Mouse (Mus musculus) heart, embryonic 10.5 days (tissue): ENCODE measurements around the gene Ctnnbl1. TPM values are rescaled to one million over a fixed set of nuclear protein-coding genes. Genes with fewer than 3 reads are reported as not detected.

Experiments used
- DNase-seq: peaks from one replicate; pipeline ENCODE4 v3.0.0-alpha.2; 2017; ENCODE audit warnings: low spot score
- H3K27ac ChIP-seq: fragments of 300-500 bp; sonication (generic); 2 replicates; pipeline ENCODE4 v1.5.1; 2016; ENCODE audit warnings: mild to moderate bottlenecking
- H3K27me3 ChIP-seq: fragments of 300-500 bp; sonication (generic); 2 replicates; pipeline ENCODE4 v1.6.1; 2016; ENCODE audit warnings: mild to moderate bottlenecking; ENCODE audit not compliant: poor library complexity, insufficient read depth, severe bottlenecking
- H3K36me3 ChIP-seq: fragments of 300-500 bp; sonication (generic); 2 replicates; pipeline ENCODE4 v1.6.1; 2016; ENCODE audit warnings: mild to moderate bottlenecking, moderate library complexity
- H3K4me1 ChIP-seq: fragments of 300-500 bp; sonication (generic); 2 replicates; pipeline ENCODE4 v1.6.1; 2016; ENCODE audit warnings: mild to moderate bottlenecking
- H3K4me3 ChIP-seq: fragments of 300-500 bp; sonication (generic); 2 replicates; pipeline ENCODE4 v1.5.1; 2016; ENCODE audit warnings: mild to moderate bottlenecking, moderate library complexity
- H3K9me3 ChIP-seq: fragments of 300-500 bp; sonication (generic); 2 replicates; pipeline ENCODE4 v1.6.1; 2016; ENCODE audit warnings: mild to moderate bottlenecking, moderate library complexity
- WGBS: fragments of 180-500 bp; shearing (Covaris S2); methylation state at CpG from one replicate; pipeline ENCODE4 v1.1.7; 2016; 5-methylcytosine and 5-hydroxymethylcytosine counted together
- polyA plus RNA-seq: library from polyadenylated mRNA; unstranded; fragments of >200 nt; fragmentation: Nextera tagmentation; extraction: Ambion mirVana; gene quantifications from 2 replicates; pipeline ENCODE4 v1.2.1, GENCODE M21; 2016

The Ctnnbl1 gene
- polyA plus RNA-seq, 1 experiment from 2014 or later = 59.1 TPM

GRCm38 (mm10) chr2:157924504-157924903 lies 187.3 kb downstream of the Ctnnbl1 start:
- no peaks in the 10 kb centered on the region for H3K36me3 ChIP-seq
- DNase-seq = no peak
- WGBS = 65% methylated on average over 5 of the region's 5 CpGs
- peaks cover 94% of the 10 kb centered on the region for H3K27me3 ChIP-seq
- no peaks in the 10 kb centered on the region for H3K9me3 ChIP-seq
- peaks cover 26% of the 10 kb centered on the region for H3K4me1 ChIP-seq
- no peak overlapping the region for H3K27ac ChIP-seq
- H3K4me3 ChIP-seq = no peak overlapping the region

GRCm38 (mm10) chr2:157926502-157926901 lies 189.3 kb downstream of the Ctnnbl1 start:
- H3K36me3 ChIP-seq = no peaks in the 10 kb centered on the region
- peaks cover 29% of the 10 kb centered on the region for H3K4me1 ChIP-seq
- 81% methylated on average over 7 of the region's 7 CpGs for WGBS
- no peak for DNase-seq
- H3K9me3 ChIP-seq = no peaks in the 10 kb centered on the region
- no peak overlapping the region for H3K4me3 ChIP-seq
- H3K27me3 ChIP-seq = peaks cover 92% of the 10 kb centered on the region
- no peak overlapping the region for H3K27ac ChIP-seq

GRCm38 (mm10) chr2:157926927-157927326 lies 189.7 kb downstream of the Ctnnbl1 start:
- H3K27ac ChIP-seq = no peak overlapping the region
- 70% methylated on average over 3 of the region's 3 CpGs for WGBS
- no peak overlapping the region for H3K4me3 ChIP-seq

DNA sequence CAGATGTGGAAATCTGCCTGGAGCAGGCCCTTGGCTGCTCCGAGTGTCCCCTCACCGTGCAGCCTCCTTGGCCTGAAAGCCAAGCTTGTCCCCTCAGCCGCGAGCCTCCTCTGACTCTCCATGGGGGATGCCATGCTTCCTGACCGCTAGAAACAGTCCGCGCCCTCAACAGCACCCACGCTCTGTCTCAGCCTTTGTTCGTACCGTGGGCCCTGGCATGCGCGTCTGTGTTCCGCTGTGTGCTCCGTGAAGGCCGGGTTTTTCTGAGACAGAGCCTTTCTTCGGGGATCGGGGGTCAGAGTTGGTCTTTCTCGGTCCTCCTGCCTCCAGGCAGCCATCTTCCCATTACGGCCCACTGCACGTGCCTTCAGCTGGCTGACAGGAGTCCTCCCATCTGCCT lies 190.2 kb downstream of the Ctnnbl1 start:
- H3K27me3 ChIP-seq = peaks cover 84% of the 10 kb centered on the region
- no peak for DNase-seq
- 52% methylated on average over 20 of the region's 20 CpGs for WGBS

More at GRCm38 (mm10) chr2:157926927-157927326, 189.7 kb downstream of the Ctnnbl1 start:
- H3K36me3 ChIP-seq = no peaks in the 10 kb centered on the region
- H3K27me3 ChIP-seq = peaks cover 87% of the 10 kb centered on the region
- H3K9me3 ChIP-seq = no peaks in the 10 kb centered on the region
- H3K4me1 ChIP-seq = peaks cover 25% of the 10 kb centered on the region
- no peak for DNase-seq

GRCm38 (mm10) chr2:157927815-157928214 lies 190.6 kb downstream of the Ctnnbl1 start:
- 20% methylated on average over 2 of the region's 2 CpGs for WGBS
- H3K9me3 ChIP-seq = no peaks in the 10 kb centered on the region
- H3K36me3 ChIP-seq = no peaks in the 10 kb centered on the region
- no peak overlapping the region for H3K27ac ChIP-seq
- H3K27me3 ChIP-seq = peaks cover 80% of the 10 kb centered on the region
- peaks cover 23% of the 10 kb centered on the region for H3K4me1 ChIP-seq
- no peak overlapping the region for H3K4me3 ChIP-seq
- no peak for DNase-seq

More for the DNA sequence above, 190.2 kb downstream of the Ctnnbl1 start:
- no peaks in the 10 kb centered on the region for H3K36me3 ChIP-seq
- peaks cover 25% of the 10 kb centered on the region for H3K4me1 ChIP-seq
- H3K4me3 ChIP-seq = no peak overlapping the region
- H3K27ac ChIP-seq = no peak overlapping the region
- no peaks in the 10 kb centered on the region for H3K9me3 ChIP-seq

GRCm38 (mm10) chr2:157932655-157933054 lies 195.5 kb downstream of the Ctnnbl1 start:
- Histone ChIP-seq H3K4me3 (no peak overlapping the region), H3K27me3 (peaks cover 63% of the 10 kb centered on the region), H3K4me1 (peaks cover 23% of the 10 kb centered on the region), H3K9me3 (no peaks in the 10 kb centered on the region), H3K36me3 (no peaks in the 10 kb centered on the region), H3K27ac (no peak overlapping the region)
- DNase-seq = no peak
- 70% methylated on average over 4 of the region's 4 CpGs for WGBS

DNA sequence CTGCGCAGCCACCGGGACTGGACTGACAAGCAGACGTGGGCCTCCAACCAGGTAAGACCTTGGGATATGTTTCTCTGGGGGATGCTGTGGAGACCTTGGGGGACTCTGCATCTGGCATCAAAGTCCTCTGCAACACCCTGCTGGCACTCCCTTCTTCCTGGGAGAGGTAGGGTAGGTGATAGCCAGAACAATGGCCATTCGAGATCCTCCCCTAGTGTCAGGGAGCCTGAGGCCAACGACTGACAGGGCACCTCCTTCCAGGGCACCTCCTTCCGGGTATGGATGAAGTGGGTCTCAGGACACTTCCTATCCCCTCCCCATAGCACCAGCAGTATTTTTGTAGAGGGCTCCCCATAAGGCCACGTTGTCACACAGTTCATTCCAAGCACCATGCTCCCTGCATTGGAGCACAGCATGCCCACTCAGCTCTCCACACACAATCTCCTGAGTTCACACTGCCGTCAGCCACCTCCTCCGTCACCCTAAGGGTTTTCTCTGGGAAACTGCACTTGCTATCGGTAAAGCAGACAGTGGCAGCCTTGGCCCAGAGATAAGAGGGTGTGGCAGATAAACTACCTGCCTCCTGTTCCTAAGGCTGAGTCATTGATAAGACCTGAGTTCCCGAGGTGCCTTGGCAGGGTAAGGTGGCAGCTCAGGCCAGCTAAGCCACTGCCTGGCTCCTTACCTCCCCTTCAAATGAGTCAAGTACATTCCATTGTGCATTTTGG lies 198.4 kb downstream of the Ctnnbl1 start:
- no peak for DNase-seq
- H3K9me3 ChIP-seq = no peaks in the 10 kb centered on the region
- no peak overlapping the region for H3K4me3 ChIP-seq
- peaks cover 65% of the 10 kb centered on the region for H3K27me3 ChIP-seq
- H3K4me1 ChIP-seq = peaks cover 19% of the 10 kb centered on the region
- H3K27ac ChIP-seq = no peak overlapping the region
- H3K36me3 ChIP-seq = no peaks in the 10 kb centered on the region
- 50% methylated on average over 11 of the region's 11 CpGs for WGBS

GRCm38 (mm10) chr2:157936676-157937075 lies 199.5 kb downstream of the Ctnnbl1 start:
- H3K27me3 ChIP-seq = peaks cover 70% of the 10 kb centered on the region
- no peak overlapping the region for H3K4me3 ChIP-seq
- H3K36me3 ChIP-seq = no peaks in the 10 kb centered on the region
- H3K9me3 ChIP-seq = no peaks in the 10 kb centered on the region
- no peak for DNase-seq
- peaks cover 30% of the 10 kb centered on the region for H3K4me1 ChIP-seq
- no peak overlapping the region for H3K27ac ChIP-seq
- 76% methylated on average over 4 of the region's 4 CpGs for WGBS

DNA sequence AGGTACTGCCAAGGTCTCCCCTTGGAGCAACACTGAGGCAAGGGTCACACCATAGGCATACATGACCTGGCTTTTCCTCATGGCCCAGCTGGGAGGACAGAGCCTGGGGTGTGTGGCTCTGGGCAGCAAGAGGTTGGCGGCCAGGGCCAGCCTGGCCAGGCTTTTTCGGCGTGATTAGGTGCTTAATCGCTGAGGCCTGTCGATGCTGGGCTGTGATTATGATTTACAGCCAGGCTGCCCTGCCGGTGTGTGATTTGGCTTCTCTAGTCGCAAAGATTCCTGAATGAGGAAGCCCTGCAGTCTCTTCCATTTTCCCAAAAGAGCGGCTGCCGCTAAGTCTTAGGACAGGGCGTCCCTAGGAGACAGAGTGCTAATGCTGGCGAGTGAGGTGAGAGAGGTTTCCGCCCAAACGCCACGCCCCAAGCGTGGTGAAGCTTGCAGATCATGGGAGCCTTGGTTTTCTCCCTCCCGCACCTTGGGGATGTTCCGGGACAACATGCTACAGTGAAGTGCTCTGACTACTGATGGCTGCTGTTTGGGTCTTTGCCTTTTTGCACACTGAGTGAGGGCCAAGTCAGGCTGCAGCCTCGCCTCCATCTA lies 203.5 kb downstream of the Ctnnbl1 start:
- no peak for DNase-seq
- Histone ChIP-seq H3K4me1 (peaks cover 34% of the 10 kb centered on the region), H3K4me3 (peak overlapping the region; percentile 52), H3K27me3 (peaks cover 73% of the 10 kb centered on the region), H3K27ac (no peak overlapping the region), H3K9me3 (no peaks in the 10 kb centered on the region), H3K36me3 (no peaks in the 10 kb centered on the region)
- WGBS = 3% methylated on average over 18 of the region's 18 CpGs

Other genes with a start within 250 kb of the Ctnnbl1 start
- 253 and 592 TPM in 2 replicates for gene Nnat, start 177.3 kb upstream of the Ctnnbl1 start, polyA plus RNA-seq
- 38.3 and 38.6 TPM in 2 replicates for gene Blcap, start 166.1 kb upstream of the Ctnnbl1 start, polyA plus RNA-seq
- gene Vstm2l, start 177.3 kb downstream of the Ctnnbl1 start, polyA plus RNA-seq = 0.09 TPM in 1 of 2 replicates, not detected in the other